Mouse (Mus musculus) lung, postnatal 0 days (tissue): ENCODE data around the gene Gm20696. TPM values are rescaled to one million over a fixed set of nuclear protein-coding genes. Genes with fewer than 3 reads are reported as not detected.

ENCODE experiments used
- ATAC-seq: fragments of 200-750 bp; cut with Nextera tagmentation; 2 replicates; pipeline ENCODE4 v1.8.0; 2017; ENCODE audit warnings: moderate library complexity
- DNase-seq: peaks from one replicate; pipeline ENCODE4 v3.0.0-alpha.2; 2016; ENCODE audit warnings: low spot score
- H3K27ac ChIP-seq: fragments of 300-500 bp; sonication (generic); 2 replicates; pipeline ENCODE4 v1.5.1; 2014; ENCODE audit warnings: antibody characterized with exemption, mild to moderate bottlenecking, low read length, mixed read lengths
- H3K27me3 ChIP-seq: fragments of 300-500 bp; sonication (generic); replicated peaks from 2 replicates; pipeline ENCODE4 v1.6.1; 2014; ENCODE audit warnings: low read length, mixed read lengths; ENCODE audit not compliant: insufficient read depth
- H3K36me3 ChIP-seq: fragments of 300-500 bp; sonication (generic); 2 replicates; pipeline ENCODE4 v1.6.1; 2014; ENCODE audit warnings: low read length, mixed read lengths; ENCODE audit not compliant: insufficient read depth
- H3K4me1 ChIP-seq: fragments of 300-500 bp; sonication (generic); 2 replicates; pipeline ENCODE4 v1.6.1; 2014; ENCODE audit warnings: antibody characterized with exemption, low read depth, low read length, mixed read lengths; ENCODE audit not compliant: insufficient read depth
- H3K4me2 ChIP-seq: fragments of 300-500 bp; sonication (generic); replicated peaks from 2 replicates; pipeline ENCODE4 v1.6.1; 2014; ENCODE audit warnings: low read depth, mild to moderate bottlenecking, low read length, moderate library complexity, mixed read lengths
- H3K4me3 ChIP-seq: fragments of 300-500 bp; sonication (generic); 2 replicates; pipeline ENCODE4 v1.5.1; 2014; ENCODE audit warnings: low read depth, low read length
- H3K9ac ChIP-seq: fragments of 300-500 bp; sonication (generic); replicated peaks from 2 replicates; pipeline ENCODE4 v1.6.1; 2014; ENCODE audit warnings: low read depth, mild to moderate bottlenecking
- H3K9me3 ChIP-seq: fragments of 300-500 bp; sonication (generic); 2 replicates; pipeline ENCODE4 v1.6.1; 2016; ENCODE audit warnings: low read length, mixed read lengths
- CTCF ChIP-seq: IDR thresholded peaks from 2 replicates; pipeline ENCODE4 v1.5.1; 2016; ENCODE audit warnings: antibody characterized with exemption, mild to moderate bottlenecking
- EP300 ChIP-seq: IDR thresholded peaks from 2 replicates; pipeline ENCODE4 v1.6.1; 2016; ENCODE audit warnings: antibody characterized with exemption, mild to moderate bottlenecking, control low read depth
- WGBS: fragments of 180-500 bp; shearing (Covaris S2); extraction: QIAGEN DNeasy Blood & Tissue Kit; methylation state at CpG from one replicate; pipeline ENCODE4 v1.1.7; 2014; 5-methylcytosine and 5-hydroxymethylcytosine counted together
- polyA plus RNA-seq: library from polyadenylated mRNA; unstranded; fragments of >200 nt; fragmentation: Nextera tagmentation; extraction: Ambion mirVana; gene quantifications from 2 replicates; pipeline ENCODE4 v1.2.1, GENCODE M21; 2015

Gm20696 gene
- polyA plus RNA-seq, 1 experiment from 2014 or later = 2.3 TPM

DNA sequence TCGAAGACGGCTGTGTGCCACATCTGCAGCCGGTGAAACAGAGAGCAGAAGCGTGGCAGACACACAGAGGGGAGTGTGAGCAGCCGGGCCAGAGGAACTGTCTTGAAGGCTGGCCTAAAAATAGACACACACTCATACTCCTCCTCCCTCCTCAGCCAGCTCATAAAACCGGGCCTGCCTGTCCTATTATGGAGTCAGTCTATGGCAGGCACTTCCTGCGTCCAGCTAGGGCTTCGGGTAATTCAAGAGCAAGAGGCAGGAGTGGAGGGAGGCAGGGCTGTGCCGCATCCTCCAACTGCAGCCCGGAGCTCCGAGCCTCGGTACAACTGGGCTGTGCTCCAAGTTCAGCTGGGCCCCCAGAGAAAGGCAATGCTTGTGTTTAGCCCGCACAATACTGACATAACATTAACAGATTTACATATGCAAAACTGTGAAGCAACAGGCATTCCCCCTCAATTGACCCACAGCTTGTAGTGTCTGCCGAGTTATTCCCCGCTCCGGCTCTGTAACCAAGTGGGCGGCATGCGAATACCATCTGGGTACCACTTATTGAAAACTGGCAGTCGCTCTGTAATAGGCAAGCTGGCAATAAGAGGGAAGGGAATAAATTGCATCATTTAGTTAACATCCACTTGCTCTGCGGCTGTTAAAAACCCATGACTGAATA lies 181.2 kb downstream of the Gm20696 start:
- Histone ChIP-seq H3K27ac (peak overlapping the region; percentile 48), H3K27me3 (no peaks in the 10 kb centered on the region), H3K4me1 (no peaks in the 10 kb centered on the region; the same call in 1 of the 2 replicates), H3K4me2 (peak overlapping the region; percentile 22), H3K9ac (no peak overlapping the region), H3K4me3 (no peak overlapping the region), H3K36me3 (no peaks in the 10 kb centered on the region), H3K9me3 (no peaks in the 10 kb centered on the region)
- TF ChIP-seq EP300 (no peak), CTCF (no peak)
- DNase-seq (peak; percentile 95), ATAC-seq (peak; percentile 95)
- 22% methylated on average over 20 of the region's 20 CpGs for WGBS

- H3K4me3 ChIP-seq = no peak overlapping the region
- no peak for DNase-seq
- no peak overlapping the region for H3K9ac ChIP-seq
- WGBS = 25% methylated on average over 8 of the region's 8 CpGs
- TF ChIP-seq EP300 (no peak), CTCF (no peak)
- H3K4me1 ChIP-seq = no peaks in the 10 kb centered on the region; the same call in 1 of the 2 replicates
- ATAC-seq = no peak
- no peaks in the 10 kb centered on the region for H3K27me3 ChIP-seq
- peak overlapping the region; percentile 48; the same call in 1 of the 2 replicates for H3K27ac ChIP-seq
- no peaks in the 10 kb centered on the region for H3K36me3 ChIP-seq
- peak overlapping the region; percentile 22; the same call in 1 of the 2 replicates for H3K4me2 ChIP-seq
- H3K9me3 ChIP-seq = no peaks in the 10 kb centered on the region
Measured at GRCm38 (mm10) chr6:99484884-99485216, 181.7 kb downstream of the Gm20696 start.

- ATAC-seq (no peak), DNase-seq (no peak)
- no peak overlapping the region for H3K27ac ChIP-seq
- H3K36me3 ChIP-seq = no peaks in the 10 kb centered on the region
- no peaks in the 10 kb centered on the region for H3K27me3 ChIP-seq
- H3K9ac ChIP-seq = no peak overlapping the region
- H3K4me3 ChIP-seq = no peak overlapping the region
- TF ChIP-seq EP300 = no peak
- no peak for TF ChIP-seq CTCF
- H3K4me1 ChIP-seq = no peaks in the 10 kb centered on the region; the same call in 1 of the 2 replicates
- no peaks in the 10 kb centered on the region for H3K9me3 ChIP-seq
- 74% methylated on average over 7 of the region's 7 CpGs for WGBS
- H3K4me2 ChIP-seq = no peak overlapping the region
Measured at GRCm38 (mm10) chr6:99484197-99484725, 182.3 kb downstream of the Gm20696 start.

DNA sequence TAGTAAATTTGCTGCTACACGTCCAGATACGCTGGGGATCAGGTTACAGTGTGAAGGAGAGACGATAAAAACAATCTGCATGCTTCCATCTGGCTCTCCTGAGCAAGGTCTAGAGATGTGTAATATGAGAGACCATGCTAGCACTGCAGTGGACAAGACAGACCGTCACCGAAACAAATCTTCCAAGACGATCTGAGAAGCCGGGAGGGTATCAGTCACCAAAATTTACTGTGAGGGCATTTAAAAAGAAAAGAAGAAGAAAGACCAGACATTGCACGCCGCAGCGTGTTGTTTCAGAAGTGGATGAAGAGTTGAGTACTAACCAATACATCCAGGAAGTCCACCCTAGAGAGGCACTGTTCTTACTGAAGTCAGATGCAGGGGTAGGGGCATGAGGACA lies 183.0 kb downstream of the Gm20696 start:
- H3K27me3 ChIP-seq = no peaks in the 10 kb centered on the region
- WGBS = 76% methylated on average over 10 of the region's 10 CpGs
- no peak overlapping the region for H3K4me2 ChIP-seq
- no peaks in the 10 kb centered on the region for H3K4me1 ChIP-seq
- no peak overlapping the region for H3K4me3 ChIP-seq
- no peaks in the 10 kb centered on the region for H3K36me3 ChIP-seq
- DNase-seq (no peak), ATAC-seq (no peak)
- H3K9ac ChIP-seq = no peak overlapping the region
- H3K9me3 ChIP-seq = no peaks in the 10 kb centered on the region
- TF ChIP-seq CTCF = no peak
- TF ChIP-seq EP300 = no peak
- no peak overlapping the region for H3K27ac ChIP-seq

DNA sequence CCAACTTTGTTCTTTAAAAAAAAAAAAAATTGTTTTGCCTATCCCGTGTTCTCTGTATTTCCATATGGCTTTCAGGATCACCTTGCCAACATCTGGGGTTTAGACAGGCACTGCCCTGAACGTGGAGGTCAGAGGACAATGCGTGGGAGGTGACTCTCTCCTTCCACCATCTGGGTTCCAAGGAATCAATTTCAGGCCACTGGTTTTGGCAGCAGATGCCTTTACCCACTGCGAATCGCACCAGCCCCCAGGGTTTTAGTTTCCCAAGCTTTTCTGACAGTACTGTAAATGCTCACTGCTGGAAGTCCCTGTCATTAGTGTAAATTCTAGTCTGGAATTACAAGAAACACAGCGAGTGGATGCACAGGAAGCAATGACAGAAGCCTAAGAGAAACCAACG lies 185.0 kb downstream of the Gm20696 start:
- ATAC-seq (no peak), DNase-seq (no peak)
- TF ChIP-seq CTCF (no peak), EP300 (no peak)

GRCm38 (mm10) chr6:99478873-99479650 lies 187.5 kb downstream of the Gm20696 start:
- no peak overlapping the region for H3K4me3 ChIP-seq
- no peaks in the 10 kb centered on the region for H3K9me3 ChIP-seq
- no peak overlapping the region for H3K9ac ChIP-seq
- H3K4me2 ChIP-seq = no peak overlapping the region
- 88% methylated on average over 13 of the region's 13 CpGs for WGBS
- no peaks in the 10 kb centered on the region for H3K4me1 ChIP-seq
- no peaks in the 10 kb centered on the region for H3K36me3 ChIP-seq
- TF ChIP-seq CTCF (no peak), EP300 (no peak)
- no peaks in the 10 kb centered on the region for H3K27me3 ChIP-seq
- no peak for ATAC-seq
- DNase-seq = no peak
- H3K27ac ChIP-seq = no peak overlapping the region

More for the DNA sequence above, 185.0 kb downstream of the Gm20696 start:
- H3K36me3 ChIP-seq = no peaks in the 10 kb centered on the region
- no peaks in the 10 kb centered on the region for H3K9me3 ChIP-seq
- no peak overlapping the region for H3K4me2 ChIP-seq
- no peak overlapping the region for H3K27ac ChIP-seq
- H3K9ac ChIP-seq = no peak overlapping the region
- WGBS = 77% methylated on average over 7 of the region's 7 CpGs
- no peaks in the 10 kb centered on the region for H3K27me3 ChIP-seq
- H3K4me3 ChIP-seq = no peak overlapping the region
- no peaks in the 10 kb centered on the region for H3K4me1 ChIP-seq
